Mouse (Mus musculus): ENCODE measurements around the gene Cldn10. TPM values are rescaled to one million over a fixed set of nuclear protein-coding genes. Genes with fewer than 3 reads are reported as not detected.
A peak's percentile ranks its signal among the peaks of the same experiment; 100 is the strongest.
"Not testable (repeated sequence)": the region's sequence is repeated elsewhere in the genome, so short reads cannot be mapped to it uniquely, and the experiment has no call there.

Gene Cldn10
- total RNA-seq, 4 experiments from 2014 or later, result 0.67 to 2.2 (median 0.89) TPM

DNA sequence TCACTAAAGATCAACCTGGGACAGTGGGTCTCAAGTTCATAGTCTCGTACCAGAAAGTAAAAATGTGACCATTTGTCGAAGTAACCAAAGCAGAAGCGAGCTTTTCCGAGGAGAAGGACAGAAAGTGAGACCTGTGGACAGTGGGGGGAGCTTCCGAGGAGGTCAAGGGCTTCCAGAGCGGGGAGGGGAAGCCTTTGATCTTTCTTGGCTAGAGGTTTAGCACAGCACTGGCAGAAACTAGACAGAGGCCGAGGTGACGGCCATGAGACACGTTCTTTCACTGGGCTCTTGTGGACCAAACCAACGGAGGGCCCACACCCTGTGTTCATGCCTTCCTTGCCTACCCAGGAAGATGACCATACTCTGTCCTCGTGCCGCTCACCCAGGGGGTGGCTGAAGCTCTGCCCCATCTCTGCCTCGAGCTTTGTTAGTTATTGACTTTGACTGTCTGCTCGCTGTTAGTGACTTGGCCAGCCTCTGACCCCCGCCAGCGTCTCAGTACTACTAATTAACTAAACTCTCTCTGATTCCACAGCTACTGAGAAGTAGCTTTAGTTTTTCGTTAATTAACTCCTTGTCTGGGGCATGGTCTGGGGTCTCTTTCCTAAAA, 4.3 kb upstream of the Cldn10 start:
- DNase-seq, result peak; percentile 48

DNA sequence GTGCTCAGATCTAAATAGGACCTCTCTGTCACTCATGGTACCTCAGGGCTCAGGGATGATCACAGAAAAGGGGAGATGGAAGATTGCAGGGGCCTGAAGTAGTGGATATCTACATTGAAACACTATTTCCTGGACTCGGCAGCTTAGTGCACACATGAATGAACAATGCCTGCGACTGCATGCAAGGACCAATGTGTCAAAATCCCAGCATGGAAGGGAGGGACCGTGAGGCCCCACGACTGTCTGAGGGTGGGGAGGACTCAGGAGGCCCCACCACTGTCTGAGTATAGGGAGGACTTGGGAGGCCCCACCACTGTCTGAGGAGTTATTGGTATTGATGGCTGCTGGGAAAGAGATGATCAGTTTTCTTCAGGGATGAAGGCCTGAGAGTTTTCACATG, 2.5 kb downstream of the Cldn10 start:
- no peak for DNase-seq

GRCm38 (mm10) chr14:118792957-118793356, 5.2 kb downstream of the Cldn10 start:
- no peak for DNase-seq

DNA sequence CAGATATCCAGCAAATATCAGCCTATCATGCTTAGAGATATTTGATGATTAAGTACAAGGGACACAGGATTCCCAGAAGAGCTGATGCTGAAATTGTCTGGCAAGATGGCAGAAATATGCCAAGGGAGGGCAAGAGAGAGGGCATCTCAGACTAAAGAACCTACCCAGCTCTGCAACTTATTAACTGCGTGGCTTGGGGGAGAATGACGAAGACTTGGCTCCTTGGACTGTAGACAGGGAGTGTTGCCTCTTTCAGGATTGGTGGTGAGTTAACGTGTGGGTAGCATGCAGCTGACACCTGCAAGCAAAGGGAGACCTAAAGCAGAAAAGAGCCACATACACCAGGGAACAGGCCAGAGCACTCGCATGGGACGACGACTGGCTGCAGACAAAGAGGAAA, 5.7 kb downstream of the Cldn10 start:
- DNase-seq, result no peak

DNA sequence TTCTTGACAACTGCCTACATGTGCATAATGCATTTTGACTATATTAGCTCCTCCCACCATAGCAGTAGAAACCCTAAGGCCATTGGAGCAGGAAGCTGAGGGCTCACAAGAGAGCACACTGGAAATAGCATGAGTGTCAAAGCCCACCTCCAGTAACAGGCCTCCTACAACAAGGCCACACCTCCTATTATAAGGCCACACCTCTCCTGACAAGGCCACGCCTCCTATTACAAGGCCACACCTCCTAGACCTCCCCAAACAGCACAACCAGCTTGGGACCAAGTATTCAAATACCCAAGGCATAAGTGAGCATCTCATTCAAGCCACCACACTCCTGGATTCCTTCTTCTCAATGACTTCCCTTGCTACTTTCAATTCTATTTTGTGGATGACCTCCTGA, 6.5 kb downstream of the Cldn10 start:
- no peak for DNase-seq

DNA sequence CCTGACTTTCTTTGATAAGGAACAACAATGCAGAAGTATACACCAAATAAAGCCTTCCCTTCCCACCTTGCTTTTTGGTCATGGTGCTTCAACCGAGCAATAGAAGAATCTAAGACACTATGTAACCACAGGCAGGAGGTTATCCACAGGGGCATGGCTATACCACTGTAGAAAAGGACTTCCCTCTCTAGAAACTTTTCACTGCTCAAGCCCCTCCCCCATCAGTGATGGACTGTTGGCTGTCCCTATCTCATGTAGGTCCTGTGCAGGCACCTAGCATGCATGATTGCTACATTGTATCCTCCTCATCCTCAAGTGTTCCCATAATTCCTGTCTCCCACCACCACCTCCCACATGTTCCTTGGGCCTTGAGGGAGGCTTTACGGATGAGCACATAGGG, 7.2 kb downstream of the Cldn10 start:
- no peak for DNase-seq

- no peak for DNase-seq
Observed at GRCm38 (mm10) chr14:118795915-118796693, 8.4 kb downstream of the Cldn10 start.

- no peak for DNase-seq
Observed at GRCm38 (mm10) chr14:118796694-118797058, 9.0 kb downstream of the Cldn10 start.

GRCm38 (mm10) chr14:118797270-118797669, 9.6 kb downstream of the Cldn10 start:
- DNase-seq, result no peak

- no peak for DNase-seq
Observed at GRCm38 (mm10) chr14:118799918-118800317, 12.2 kb downstream of the Cldn10 start.

GRCm38 (mm10) chr14:118803936-118804335, 16.2 kb downstream of the Cldn10 start:
- no peak for DNase-seq

- DNase-seq, result no peak
Observed at GRCm38 (mm10) chr14:118804351-118804750, 16.6 kb downstream of the Cldn10 start.

DNA sequence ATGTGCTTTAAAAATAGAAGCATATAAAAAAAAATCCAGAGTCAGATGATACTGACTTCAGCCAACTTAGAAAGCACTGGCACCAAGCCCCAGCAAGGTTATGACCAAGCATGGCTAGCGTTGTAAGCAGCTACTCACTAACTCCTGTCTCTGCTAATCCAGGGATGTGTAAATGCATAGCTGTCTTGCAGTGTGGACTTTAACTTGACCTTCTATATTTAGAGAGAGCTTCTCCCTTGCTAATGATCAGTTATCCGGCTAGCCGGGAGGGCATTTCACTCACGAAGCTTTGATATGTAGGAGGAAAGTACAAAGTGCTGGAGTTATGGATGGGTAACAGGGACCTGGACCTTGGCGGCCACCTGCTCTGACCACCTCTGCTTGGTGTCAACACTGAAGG, 19.9 kb downstream of the Cldn10 start:
- no peak for DNase-seq

GRCm38 (mm10) chr14:118808183-118808582, 20.5 kb downstream of the Cldn10 start:
- DNase-seq, result not testable (repeated sequence)

DNA sequence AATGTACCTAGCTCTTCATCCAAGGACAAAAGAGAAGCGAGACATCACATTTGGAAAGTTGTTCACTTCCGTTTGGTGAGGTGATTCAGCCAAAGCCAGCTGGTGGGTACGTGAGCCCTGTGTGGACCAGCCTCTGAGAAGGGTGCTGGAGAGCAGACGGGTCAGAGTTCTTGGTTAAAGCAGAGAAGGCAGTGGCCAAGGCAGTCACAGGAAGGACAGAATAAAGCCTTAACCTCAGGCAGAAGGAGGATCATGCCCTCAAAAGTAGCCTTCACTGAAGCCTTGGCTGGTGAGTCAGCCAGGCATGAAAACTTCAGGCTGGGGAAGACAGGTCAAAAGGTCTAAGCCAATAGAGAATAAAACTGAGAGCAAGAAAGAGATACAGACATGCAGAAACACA, 22.0 kb downstream of the Cldn10 start:
- DNase-seq, result peak; percentile 35

- DNase-seq, result not testable (repeated sequence)
Observed at GRCm38 (mm10) chr14:118811256-118811655, 23.5 kb downstream of the Cldn10 start.

DNA sequence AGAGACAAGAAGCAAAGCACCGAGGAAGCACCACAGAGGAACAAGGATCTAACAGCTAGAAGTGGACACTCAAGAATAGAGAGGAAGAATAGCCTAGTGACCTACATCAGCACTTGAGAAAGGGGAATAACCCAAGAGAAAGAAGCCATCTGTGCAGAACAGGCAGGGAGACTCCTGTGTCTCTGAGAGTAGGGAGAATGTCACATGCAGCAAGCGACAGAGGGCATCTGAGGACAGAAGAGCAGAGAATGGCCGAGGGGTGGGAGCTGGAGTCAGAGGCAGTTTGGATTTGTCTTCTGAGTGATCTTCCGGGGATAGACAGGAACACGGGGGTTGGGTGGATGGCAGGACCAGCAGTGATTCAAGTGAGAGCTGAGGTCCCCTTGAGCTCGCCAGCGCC, 25.4 kb downstream of the Cldn10 start:
- no peak for DNase-seq

- DNase-seq, result no peak
Observed at GRCm38 (mm10) chr14:118816503-118816902, 28.8 kb downstream of the Cldn10 start.

- DNase-seq, result no peak
Observed at GRCm38 (mm10) chr14:118820111-118820510, 32.4 kb downstream of the Cldn10 start.

DNA sequence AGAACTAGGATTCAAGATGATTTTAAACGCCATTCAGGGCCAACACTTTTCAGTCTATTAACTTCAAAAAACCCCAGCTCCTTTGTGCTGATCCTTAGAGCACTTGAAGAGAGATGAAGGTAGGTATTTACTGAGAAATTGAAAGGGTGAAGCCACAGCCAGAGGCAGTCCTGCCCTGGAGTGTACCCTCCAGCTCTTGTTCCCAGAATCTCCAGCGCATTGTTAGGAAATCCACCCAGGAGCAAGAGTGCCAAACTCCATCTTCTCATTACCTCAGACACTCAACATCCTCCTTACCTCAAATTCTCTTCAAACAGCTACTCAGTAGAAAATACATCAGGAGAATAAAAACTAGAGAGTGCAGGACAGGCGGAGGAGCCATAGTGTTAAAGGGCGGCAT, 35.1 kb downstream of the Cldn10 start:
- DNase-seq, result no peak

DNA sequence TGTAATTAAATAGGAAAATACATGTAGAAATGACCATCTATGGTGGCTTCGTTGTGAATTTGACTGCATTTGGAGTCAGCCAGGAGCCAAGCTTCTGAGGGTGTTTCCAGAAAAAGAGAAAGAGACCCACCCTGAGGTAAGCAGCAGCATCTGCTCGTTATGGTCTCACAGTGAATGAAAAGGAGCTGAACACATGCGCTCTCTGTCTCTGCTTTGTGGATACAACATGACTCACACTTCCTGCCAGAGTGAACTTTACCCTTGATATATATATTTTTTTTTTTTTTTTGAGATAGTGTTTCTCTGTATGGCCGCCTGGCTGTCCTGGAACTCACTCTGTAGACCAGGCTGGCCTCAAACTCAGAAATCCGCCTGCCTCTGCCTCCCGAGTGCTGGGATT, 35.6 kb downstream of the Cldn10 start:
- no peak for DNase-seq

DNA sequence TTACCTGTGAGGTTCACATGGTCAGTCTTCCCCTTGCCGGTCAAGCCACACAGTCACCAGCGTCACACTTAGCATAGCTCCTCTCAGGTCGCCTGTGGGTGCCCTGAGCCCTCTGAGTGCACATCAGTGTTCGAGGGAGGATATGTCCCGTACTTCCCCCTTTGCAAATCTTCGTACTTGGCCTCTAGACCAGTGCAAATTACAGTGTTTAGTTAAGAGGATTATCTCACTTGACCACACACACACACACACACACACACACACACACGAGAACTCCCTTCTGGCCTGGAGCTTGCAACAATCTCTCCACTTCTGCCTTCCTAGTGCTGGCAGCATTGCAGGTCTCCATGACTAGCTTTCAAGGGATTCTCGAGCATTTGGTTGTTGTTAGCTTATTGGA, 38.6 kb downstream of the Cldn10 start:
- no peak for DNase-seq

GRCm38 (mm10) chr14:118827283-118827904, 39.7 kb downstream of the Cldn10 start:
- DNase-seq, result no peak

All from adrenal gland, adult 8-10 months (tissue).